Mouse (Mus musculus): Measurements from ENCODE around the gene Sgk1. TPM values are rescaled to one million over a fixed set of nuclear protein-coding genes. Genes with fewer than 3 reads are reported as not detected.

Sgk1 gene
- polyA plus RNA-seq, 1 experiment: 80.5 TPM

- 80% methylated on average over 9 of the region's 9 CpGs for WGBS
- Histone ChIP-seq H3K4me1 (ENCODE audit: control insufficient read depth, insufficient read depth, low read length) (no peaks in the 10 kb centered on the region; the same call in 1 of the 2 replicates), H3K4me3 (replicated peaks; ENCODE audit: extremely low read depth, low read depth, low read length) (no peak overlapping the region)
- TF ChIP-seq CTCF (IDR thresholded peaks at IDR 0.05; ENCODE audit: insufficient read depth, low read length) (no peak), POLR2A (IDR thresholded peaks at IDR 0.05; ENCODE audit: borderline replicate concordance, extremely low read depth, low read depth, low read length) (no peak)
- DNase-seq: no peak
These were observed 35.6 kb upstream of the Sgk1 start for GRCm38 (mm10) chr10:21846366-21846765.

DNA sequence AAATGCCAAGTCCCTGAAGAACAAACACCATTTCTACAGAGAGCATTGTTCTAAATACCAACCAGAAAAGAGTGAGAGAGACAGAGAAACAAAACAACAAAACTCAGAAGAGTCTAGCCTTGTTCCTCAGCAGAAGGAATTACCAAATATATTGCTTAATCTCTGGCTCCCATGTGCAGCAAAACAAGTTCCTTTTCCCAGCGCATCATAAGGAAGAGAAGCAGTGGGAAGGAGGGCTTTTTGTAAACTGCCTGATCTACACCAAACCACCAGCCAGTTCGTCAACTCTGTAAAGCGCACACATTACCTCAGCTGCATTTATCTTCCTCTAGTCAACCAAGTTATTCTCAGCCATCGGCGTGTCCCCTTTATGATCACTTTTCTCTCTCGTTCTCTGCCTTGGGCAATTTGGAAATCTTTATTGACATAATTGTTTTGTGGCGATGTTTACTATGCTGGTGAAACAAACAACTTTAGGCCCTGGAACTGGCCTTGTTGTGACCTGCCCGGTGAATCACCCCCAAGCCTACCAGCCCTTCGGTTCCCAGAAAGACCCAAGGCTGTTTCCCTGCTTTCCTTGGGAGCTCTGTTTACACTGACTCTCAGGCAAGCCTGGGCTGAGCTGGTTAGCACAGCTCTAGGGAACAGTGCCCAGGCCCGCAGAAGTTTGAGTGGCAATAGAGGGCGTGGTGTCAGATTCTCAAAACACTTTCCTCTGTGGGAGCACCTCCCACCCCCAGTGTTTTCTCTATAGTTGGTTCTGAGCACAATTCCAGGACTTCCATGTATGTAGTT, 34.8 kb upstream of the Sgk1 start:
- no peak overlapping the region for H3K4me3 ChIP-seq (replicated peaks; ENCODE audit: extremely low read depth, low read depth, low read length)
- peak; percentile 45 for DNase-seq
- no peaks in the 10 kb centered on the region; the same call in 1 of the 2 replicates for H3K4me1 ChIP-seq (ENCODE audit: control insufficient read depth, insufficient read depth, low read length)
- 67% methylated on average over 11 of the region's 11 CpGs for WGBS
- TF ChIP-seq POLR2A (IDR thresholded peaks at IDR 0.05; ENCODE audit: borderline replicate concordance, extremely low read depth, low read depth, low read length) (no peak), CTCF (IDR thresholded peaks at IDR 0.05; ENCODE audit: insufficient read depth, low read length) (no peak)

GRCm38 (mm10) chr10:21847931-21848670, 33.9 kb upstream of the Sgk1 start:
- WGBS: 87% methylated on average over 16 of the region's 16 CpGs
- DNase-seq: no peak
- no peak for TF ChIP-seq CTCF (IDR thresholded peaks at IDR 0.05; ENCODE audit: insufficient read depth, low read length)
- no peak for TF ChIP-seq POLR2A (IDR thresholded peaks at IDR 0.05; ENCODE audit: borderline replicate concordance, extremely low read depth, low read depth, low read length)
- Histone ChIP-seq H3K4me3 (replicated peaks; ENCODE audit: extremely low read depth, low read depth, low read length) (no peak overlapping the region), H3K4me1 (ENCODE audit: control insufficient read depth, insufficient read depth, low read length) (no peaks in the 10 kb centered on the region; the same call in 1 of the 2 replicates)

GRCm38 (mm10) chr10:21849251-21849650, 32.7 kb upstream of the Sgk1 start:
- TF ChIP-seq POLR2A (IDR thresholded peaks at IDR 0.05; ENCODE audit: borderline replicate concordance, extremely low read depth, low read depth, low read length) (no peak), CTCF (IDR thresholded peaks at IDR 0.05; ENCODE audit: insufficient read depth, low read length) (no peak)
- WGBS: 80% methylated on average over 8 of the region's 8 CpGs
- H3K4me3 ChIP-seq (replicated peaks; ENCODE audit: extremely low read depth, low read depth, low read length): no peak overlapping the region
- DNase-seq: no peak
- no peaks in the 10 kb centered on the region; the same call in 1 of the 2 replicates for H3K4me1 ChIP-seq (ENCODE audit: control insufficient read depth, insufficient read depth, low read length)

- no peak for DNase-seq
- Histone ChIP-seq H3K4me3 (replicated peaks; ENCODE audit: extremely low read depth, low read depth, low read length) (no peak overlapping the region), H3K4me1 (ENCODE audit: control insufficient read depth, insufficient read depth, low read length) (no peaks in the 10 kb centered on the region; the same call in 1 of the 2 replicates)
- TF ChIP-seq CTCF (IDR thresholded peaks at IDR 0.05; ENCODE audit: insufficient read depth, low read length) (no peak), POLR2A (IDR thresholded peaks at IDR 0.05; ENCODE audit: borderline replicate concordance, extremely low read depth, low read depth, low read length) (no peak)
- WGBS: 73% methylated on average over 3 of the region's 3 CpGs
These were observed 31.7 kb upstream of the Sgk1 start for GRCm38 (mm10) chr10:21850330-21850729.

DNA sequence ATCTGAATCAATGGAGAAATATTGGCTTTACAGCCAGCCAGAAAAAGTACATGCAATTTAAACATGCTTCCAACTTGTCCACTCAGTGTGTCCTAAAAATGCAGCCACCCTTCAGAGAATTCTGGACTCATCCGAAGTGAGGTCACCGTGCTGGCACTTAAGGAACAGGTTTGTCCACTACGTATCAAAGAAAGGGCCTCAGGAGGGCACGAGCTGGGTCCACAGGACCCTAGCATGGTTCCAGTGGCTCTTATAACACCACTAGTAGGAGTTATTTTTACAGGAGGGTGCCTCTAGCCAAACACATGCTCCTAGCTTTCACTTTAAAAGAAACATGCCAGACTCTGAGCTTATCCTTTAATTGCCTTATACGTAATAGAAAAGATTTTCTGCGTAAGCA, 28.9 kb upstream of the Sgk1 start:
- DNase-seq: no peak
- no peak overlapping the region for H3K4me3 ChIP-seq (replicated peaks; ENCODE audit: extremely low read depth, low read depth, low read length)
- TF ChIP-seq CTCF (IDR thresholded peaks at IDR 0.05; ENCODE audit: insufficient read depth, low read length) (no peak), POLR2A (IDR thresholded peaks at IDR 0.05; ENCODE audit: borderline replicate concordance, extremely low read depth, low read depth, low read length) (no peak)
- WGBS: 71% methylated on average over 6 of the region's 6 CpGs
- no peaks in the 10 kb centered on the region for H3K4me1 ChIP-seq (ENCODE audit: control insufficient read depth, insufficient read depth, low read length)

DNA sequence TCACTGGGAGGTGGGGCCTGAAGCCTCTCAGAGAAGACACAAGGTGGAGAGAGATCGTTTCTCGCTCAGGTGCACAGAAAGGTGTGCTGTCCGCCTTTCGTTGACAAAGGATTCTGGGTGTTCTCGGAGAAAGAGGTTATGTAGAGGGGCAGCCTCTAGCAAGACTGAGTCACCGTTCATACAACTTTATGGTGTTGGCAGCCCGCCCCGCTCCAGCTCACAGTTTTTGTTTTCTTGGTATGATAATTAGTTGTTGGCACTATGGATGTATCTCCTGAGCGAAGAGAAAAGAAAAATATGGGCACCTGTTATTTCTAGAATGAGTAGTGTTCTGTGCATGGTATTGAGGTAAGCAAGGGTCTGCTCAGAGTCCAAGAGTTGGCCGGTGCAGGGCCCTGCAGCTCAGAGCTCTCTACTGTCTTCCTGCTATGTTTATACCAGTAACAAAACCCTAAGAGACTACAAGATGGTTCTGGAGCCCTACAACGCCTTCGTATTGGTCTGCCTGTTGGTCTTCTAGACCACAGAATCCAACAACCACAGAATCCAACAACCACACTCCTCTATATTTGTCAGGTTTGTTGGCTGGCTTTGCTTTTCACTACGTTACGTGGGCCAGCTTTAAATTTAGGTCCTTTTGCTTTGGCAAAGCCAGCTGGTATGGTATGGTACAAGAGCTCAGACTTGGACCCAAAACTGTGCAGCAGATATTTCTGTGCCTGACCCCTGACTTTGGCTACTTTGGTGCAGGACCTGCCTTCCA, 28.2 kb upstream of the Sgk1 start:
- no peak overlapping the region for H3K4me3 ChIP-seq (replicated peaks; ENCODE audit: extremely low read depth, low read depth, low read length)
- no peak for DNase-seq
- WGBS: 83% methylated on average over 14 of the region's 14 CpGs
- H3K4me1 ChIP-seq (ENCODE audit: control insufficient read depth, insufficient read depth, low read length): no peaks in the 10 kb centered on the region
- TF ChIP-seq CTCF (IDR thresholded peaks at IDR 0.05; ENCODE audit: insufficient read depth, low read length): no peak
- no peak for TF ChIP-seq POLR2A (IDR thresholded peaks at IDR 0.05; ENCODE audit: borderline replicate concordance, extremely low read depth, low read depth, low read length)

DNA sequence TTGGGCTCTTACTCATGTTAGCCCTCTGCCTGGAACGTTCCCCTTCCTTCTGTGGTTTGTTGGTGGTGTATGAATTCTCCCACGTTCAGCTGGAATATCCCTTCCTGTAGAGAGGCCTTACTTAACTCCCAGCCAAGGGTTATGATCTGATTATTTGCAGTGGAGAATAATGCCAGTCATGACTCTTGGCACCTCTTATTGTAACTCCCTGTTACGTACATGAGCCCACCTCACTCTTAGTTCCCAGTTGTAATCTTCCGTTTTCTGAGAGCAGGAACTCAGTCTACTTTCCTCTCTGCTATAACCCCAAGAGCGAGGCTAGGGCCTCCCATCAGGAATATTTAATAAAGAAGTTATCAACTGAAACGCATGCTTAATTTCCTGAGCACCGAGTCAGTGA, 26.6 kb upstream of the Sgk1 start:
- DNase-seq: no peak
- H3K4me1 ChIP-seq (ENCODE audit: control insufficient read depth, insufficient read depth, low read length): no peaks in the 10 kb centered on the region
- TF ChIP-seq CTCF (IDR thresholded peaks at IDR 0.05; ENCODE audit: insufficient read depth, low read length) (no peak), POLR2A (IDR thresholded peaks at IDR 0.05; ENCODE audit: borderline replicate concordance, extremely low read depth, low read depth, low read length) (no peak)
- 83% methylated on average over 7 of the region's 7 CpGs for WGBS
- H3K4me3 ChIP-seq (replicated peaks; ENCODE audit: extremely low read depth, low read depth, low read length): no peak overlapping the region

GRCm38 (mm10) chr10:21857676-21858075, 24.3 kb upstream of the Sgk1 start:
- TF ChIP-seq CTCF (IDR thresholded peaks at IDR 0.05; ENCODE audit: insufficient read depth, low read length) (no peak), POLR2A (IDR thresholded peaks at IDR 0.05; ENCODE audit: borderline replicate concordance, extremely low read depth, low read depth, low read length) (0 out of 2 replicates have a peak, but pooled peaks have one; percentile 26)
- no peak overlapping the region for H3K4me3 ChIP-seq (replicated peaks; ENCODE audit: extremely low read depth, low read depth, low read length)
- peak; percentile 61 for DNase-seq
- no peaks in the 10 kb centered on the region for H3K4me1 ChIP-seq (ENCODE audit: control insufficient read depth, insufficient read depth, low read length)
- 39% methylated on average over 10 of the region's 10 CpGs for WGBS

Measured in lung, adult 2 months (tissue).